Mouse (Mus musculus) neural tube, embryonic 15.5 days (tissue): ENCODE measurements around the gene Foxn3. TPM values are rescaled to one million over a fixed set of nuclear protein-coding genes. Genes with fewer than 3 reads are reported as not detected.

ENCODE experiments used
- ATAC-seq: fragments of 200-750 bp; cut with Nextera tagmentation; 2 replicates; pipeline ENCODE4 v1.8.0; 2017; ENCODE audit warnings: mild to moderate bottlenecking, moderate TSS enrichment, moderate library complexity; ENCODE audit not compliant: low FRiP score
- H3K27ac ChIP-seq: fragments of 300-500 bp; sonication (generic); replicated peaks from 2 replicates; pipeline ENCODE4 v1.5.1; 2015; ENCODE audit warnings: mild to moderate bottlenecking, inconsistent platforms
- H3K27me3 ChIP-seq: fragments of 300-500 bp; sonication (generic); replicated peaks from 2 replicates; pipeline ENCODE4 v1.6.1; 2015; ENCODE audit warnings: inconsistent platforms
- H3K36me3 ChIP-seq: fragments of 300-500 bp; sonication (generic); 2 replicates; pipeline ENCODE4 v1.6.1; 2015; ENCODE audit warnings: inconsistent platforms
- H3K4me1 ChIP-seq: fragments of 300-500 bp; sonication (generic); 2 replicates; pipeline ENCODE4 v1.6.1; 2015; ENCODE audit warnings: inconsistent platforms
- H3K4me2 ChIP-seq: fragments of 300-500 bp; sonication (generic); 2 replicates; pipeline ENCODE4 v1.6.1; 2015; ENCODE audit warnings: inconsistent platforms, mild to moderate bottlenecking, moderate library complexity
- H3K4me3 ChIP-seq: fragments of 300-500 bp; sonication (generic); replicated peaks from 2 replicates; pipeline ENCODE4 v1.5.1; 2015; ENCODE audit warnings: mild to moderate bottlenecking, inconsistent platforms
- H3K9ac ChIP-seq: fragments of 300-500 bp; sonication (generic); replicated peaks from 2 replicates; pipeline ENCODE4 v1.6.1; 2015; ENCODE audit warnings: mild to moderate bottlenecking, inconsistent platforms
- H3K9me3 ChIP-seq: fragments of 300-500 bp; sonication (generic); replicated peaks from 2 replicates; pipeline ENCODE4 v1.6.1; 2016; ENCODE audit warnings: inconsistent platforms
- WGBS: fragments of 180-500 bp; shearing (Covaris S2); methylation state at CpG from one replicate; pipeline ENCODE4 v1.1.7; 2015; ENCODE audit warnings: mixed read lengths; 5-methylcytosine and 5-hydroxymethylcytosine counted together
- polyA plus RNA-seq: library from polyadenylated mRNA; unstranded; fragments of >200 nt; fragmentation: Nextera tagmentation; extraction: Ambion mirVana; gene quantifications from 2 replicates; pipeline ENCODE4 v1.2.1, GENCODE M21; 2015

Foxn3 gene
- polyA plus RNA-seq, 1 experiment from 2014 or later = 84.4 TPM

GRCm38 (mm10) chr12:99256463-99256862 lies 306.9 kb downstream of the Foxn3 start:
- H3K9me3 ChIP-seq = no peaks in the 10 kb centered on the region
- H3K9ac ChIP-seq = no peak overlapping the region
- H3K4me3 ChIP-seq = no peak overlapping the region
- no peak for ATAC-seq
- no peak overlapping the region for H3K27ac ChIP-seq
- no peak overlapping the region for H3K4me2 ChIP-seq
- H3K36me3 ChIP-seq = no peaks in the 10 kb centered on the region
- H3K4me1 ChIP-seq = peaks cover 42% of the 10 kb centered on the region
- 93% methylated on average over 5 of the region's 5 CpGs for WGBS
- no peaks in the 10 kb centered on the region for H3K27me3 ChIP-seq

DNA sequence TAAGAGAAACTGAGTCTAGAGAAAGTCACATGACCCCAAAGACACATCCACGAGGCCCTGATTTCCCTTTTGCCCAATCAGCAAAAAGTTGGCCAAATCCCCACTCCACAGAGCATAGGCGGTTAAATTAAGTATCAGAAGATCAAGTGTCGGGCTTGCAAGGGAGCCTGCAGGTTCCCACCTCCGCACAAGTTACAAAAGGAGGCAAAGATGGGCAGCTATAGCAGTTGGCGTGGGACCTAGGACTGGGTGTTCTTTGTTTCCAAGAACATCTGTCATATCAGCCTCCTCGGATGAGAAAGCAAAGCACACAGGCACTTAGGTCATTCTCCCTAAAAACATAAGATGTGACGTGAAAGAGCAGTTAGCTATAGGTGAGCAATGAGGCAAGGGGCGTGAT lies 308.9 kb downstream of the Foxn3 start:
- Histone ChIP-seq H3K9me3 (no peaks in the 10 kb centered on the region), H3K27me3 (no peaks in the 10 kb centered on the region), H3K27ac (no peak overlapping the region), H3K36me3 (no peaks in the 10 kb centered on the region), H3K4me3 (no peak overlapping the region), H3K9ac (no peak overlapping the region), H3K4me2 (no peak overlapping the region), H3K4me1 (peaks cover 38% of the 10 kb centered on the region)
- WGBS = 80% methylated on average over 8 of the region's 8 CpGs
- no peak for ATAC-seq

- Histone ChIP-seq H3K27ac (no peak overlapping the region), H3K9me3 (no peaks in the 10 kb centered on the region), H3K27me3 (no peaks in the 10 kb centered on the region), H3K4me1 (peaks cover 34% of the 10 kb centered on the region), H3K36me3 (no peaks in the 10 kb centered on the region), H3K4me3 (no peak overlapping the region), H3K4me2 (no peak overlapping the region), H3K9ac (no peak overlapping the region)
- ATAC-seq = peak; percentile 43; the same call in 1 of the 2 replicates
- 44% methylated on average over 10 of the region's 10 CpGs for WGBS
Measured at GRCm38 (mm10) chr12:99253562-99253961, 309.8 kb downstream of the Foxn3 start.

DNA sequence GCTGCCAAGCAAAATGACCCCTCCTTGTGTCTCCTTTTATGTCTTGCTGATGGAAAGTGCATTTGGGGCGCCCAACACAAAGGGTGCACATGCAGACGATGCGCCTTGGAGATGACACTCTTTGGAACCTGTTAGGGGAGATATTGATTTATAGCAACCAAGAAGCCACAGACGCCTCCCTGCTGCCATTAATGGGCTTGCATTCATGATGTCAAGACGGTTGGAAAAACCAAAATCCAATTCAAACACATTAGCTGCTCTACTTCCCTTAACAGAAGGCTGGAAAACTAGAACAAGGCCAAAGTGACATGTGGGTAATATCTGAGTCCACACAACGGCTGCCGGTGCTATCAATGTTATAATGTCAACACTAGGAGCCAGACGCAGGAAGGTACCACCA lies 314.8 kb downstream of the Foxn3 start:
- no peaks in the 10 kb centered on the region for H3K9me3 ChIP-seq
- WGBS = 52% methylated on average over 8 of the region's 8 CpGs

DNA sequence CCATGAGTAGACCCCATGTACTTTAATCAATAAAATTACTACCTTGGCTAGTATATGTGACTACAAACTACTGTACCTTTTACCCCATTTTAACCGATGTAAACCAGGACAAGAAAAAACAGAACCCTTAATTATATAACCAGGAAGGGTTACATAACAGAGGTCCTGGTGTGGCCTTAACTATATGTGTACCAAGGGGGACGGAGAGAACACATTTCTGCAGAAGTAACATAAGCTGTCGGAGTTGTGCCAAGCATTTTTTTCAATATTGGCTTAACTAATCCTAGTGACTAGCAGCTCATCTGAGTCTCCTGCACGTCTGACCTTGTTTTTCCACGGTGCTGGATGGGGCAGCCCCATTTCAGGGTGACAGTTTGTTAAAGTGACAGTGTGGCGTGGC lies 315.4 kb downstream of the Foxn3 start:
- H3K4me2 ChIP-seq = no peak overlapping the region
- H3K27ac ChIP-seq = no peak overlapping the region
- H3K9ac ChIP-seq = no peak overlapping the region
- no peaks in the 10 kb centered on the region for H3K36me3 ChIP-seq
- 73% methylated on average over 6 of the region's 6 CpGs for WGBS
- no peak for ATAC-seq
- no peaks in the 10 kb centered on the region for H3K27me3 ChIP-seq
- no peak overlapping the region for H3K4me3 ChIP-seq
- no peaks in the 10 kb centered on the region for H3K9me3 ChIP-seq
- H3K4me1 ChIP-seq = peaks cover 13% of the 10 kb centered on the region; the same call in 1 of the 2 replicates

More for the DNA sequence above, 314.8 kb downstream of the Foxn3 start:
- no peak overlapping the region for H3K9ac ChIP-seq
- H3K4me1 ChIP-seq = peaks cover 19% of the 10 kb centered on the region
- no peak overlapping the region for H3K27ac ChIP-seq
- ATAC-seq = no peak
- no peak overlapping the region for H3K4me2 ChIP-seq
- H3K27me3 ChIP-seq = no peaks in the 10 kb centered on the region
- no peaks in the 10 kb centered on the region for H3K36me3 ChIP-seq
- no peak overlapping the region for H3K4me3 ChIP-seq

DNA sequence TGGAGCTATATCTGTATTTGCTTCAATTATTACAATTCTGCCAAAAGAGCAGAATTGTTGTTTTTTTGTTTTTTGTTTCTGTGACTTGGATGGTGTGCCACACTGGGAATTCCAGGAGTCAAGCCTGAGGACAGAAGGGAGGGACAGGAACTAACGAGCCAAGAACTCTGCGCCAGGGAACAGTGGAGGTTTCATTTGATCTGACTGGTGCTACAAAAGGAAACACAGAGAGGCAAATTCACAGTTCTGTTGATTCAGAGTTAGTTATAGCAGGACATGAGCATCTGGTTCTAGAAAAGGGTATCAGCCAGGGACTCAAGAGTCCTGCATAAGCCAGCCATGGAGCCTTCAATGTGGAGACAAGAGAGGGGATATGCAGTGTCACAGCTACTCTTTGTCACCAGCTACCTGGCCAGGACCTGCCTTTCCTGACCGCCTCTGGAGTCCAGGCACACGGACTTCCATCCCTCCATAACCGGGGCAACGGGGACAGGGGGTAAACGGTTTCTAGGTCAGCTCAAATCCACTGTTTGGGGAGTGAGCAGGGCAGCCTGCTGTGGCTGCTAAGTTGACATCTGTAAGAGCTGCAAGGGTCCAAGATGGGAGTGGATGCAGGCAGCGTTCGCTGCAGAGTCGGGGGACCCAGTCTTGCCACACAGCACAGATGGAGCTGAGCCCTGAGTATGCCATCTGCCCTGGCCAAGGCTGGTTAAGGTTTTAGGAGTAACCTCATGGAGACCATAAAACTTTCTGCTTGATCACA lies 316.2 kb downstream of the Foxn3 start:
- Histone ChIP-seq H3K36me3 (no peaks in the 10 kb centered on the region), H3K9ac (no peak overlapping the region), H3K4me2 (no peak overlapping the region), H3K4me3 (no peak overlapping the region), H3K27me3 (no peaks in the 10 kb centered on the region), H3K9me3 (no peaks in the 10 kb centered on the region), H3K27ac (no peak overlapping the region; the same call in 1 of the 2 replicates), H3K4me1 (peaks cover 13% of the 10 kb centered on the region; the same call in 1 of the 2 replicates)
- WGBS = 73% methylated on average over 10 of the region's 10 CpGs
- ATAC-seq = peak; percentile 43; the same call in 1 of the 2 replicates

GRCm38 (mm10) chr12:99244673-99245072 lies 318.7 kb downstream of the Foxn3 start:
- H3K9ac ChIP-seq = no peak overlapping the region
- H3K27ac ChIP-seq = no peak overlapping the region
- ATAC-seq = no peak
- peaks cover 22% of the 10 kb centered on the region for H3K4me1 ChIP-seq
- H3K4me3 ChIP-seq = no peak overlapping the region
- no peak overlapping the region for H3K4me2 ChIP-seq
- H3K27me3 ChIP-seq = no peaks in the 10 kb centered on the region
- H3K9me3 ChIP-seq = no peaks in the 10 kb centered on the region
- 90% methylated on average over 9 of the region's 9 CpGs for WGBS
- H3K36me3 ChIP-seq = no peaks in the 10 kb centered on the region

- H3K9me3 ChIP-seq = no peaks in the 10 kb centered on the region
- no peaks in the 10 kb centered on the region for H3K36me3 ChIP-seq
- H3K27me3 ChIP-seq = no peaks in the 10 kb centered on the region
- no peak for ATAC-seq
- H3K4me3 ChIP-seq = no peak overlapping the region
- no peak overlapping the region for H3K4me2 ChIP-seq
- H3K4me1 ChIP-seq = peaks cover 26% of the 10 kb centered on the region
- 91% methylated on average over 6 of the region's 6 CpGs for WGBS
- H3K9ac ChIP-seq = no peak overlapping the region
- H3K27ac ChIP-seq = no peak overlapping the region
Measured at GRCm38 (mm10) chr12:99244264-99244663, 319.1 kb downstream of the Foxn3 start.

DNA sequence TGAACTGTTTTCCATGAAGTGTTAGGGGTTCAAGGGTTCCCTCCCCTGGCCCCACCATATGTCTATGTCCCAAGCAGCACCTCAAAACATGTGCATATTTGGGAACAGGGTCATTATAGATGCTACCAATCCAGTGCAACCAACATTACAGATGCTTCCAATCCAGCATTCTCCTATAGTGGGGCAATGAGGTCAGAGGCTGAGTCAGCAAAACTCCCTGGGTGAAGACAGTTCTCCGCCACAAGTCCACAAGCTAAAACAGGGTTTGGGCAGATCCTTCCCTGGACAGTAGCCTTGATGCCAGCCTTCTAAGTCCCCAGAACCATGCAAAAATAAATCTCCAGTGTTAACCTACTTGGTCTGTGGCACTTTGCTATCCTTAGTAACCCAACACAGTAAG lies 320.1 kb downstream of the Foxn3 start:
- Histone ChIP-seq H3K27ac (no peak overlapping the region), H3K27me3 (no peaks in the 10 kb centered on the region), H3K36me3 (no peaks in the 10 kb centered on the region), H3K4me1 (peaks cover 28% of the 10 kb centered on the region), H3K9me3 (no peaks in the 10 kb centered on the region), H3K9ac (no peak overlapping the region), H3K4me3 (no peak overlapping the region), H3K4me2 (no peak overlapping the region)
- 84% methylated on average over 1 of the region's 1 CpGs for WGBS
- ATAC-seq = no peak

GRCm38 (mm10) chr12:99240185-99240726 lies 323.1 kb downstream of the Foxn3 start:
- Histone ChIP-seq H3K4me3 (no peak overlapping the region), H3K27me3 (no peaks in the 10 kb centered on the region), H3K9ac (no peak overlapping the region), H3K4me1 (peaks cover 44% of the 10 kb centered on the region), H3K9me3 (no peaks in the 10 kb centered on the region), H3K36me3 (no peaks in the 10 kb centered on the region), H3K4me2 (no peak overlapping the region), H3K27ac (peak overlapping the region; percentile 64)
- 46% methylated on average over 5 of the region's 5 CpGs for WGBS
- ATAC-seq = no peak

GRCm38 (mm10) chr12:99239735-99240134 lies 323.6 kb downstream of the Foxn3 start:
- peak overlapping the region; percentile 64 for H3K27ac ChIP-seq
- H3K36me3 ChIP-seq = no peaks in the 10 kb centered on the region
- peaks cover 49% of the 10 kb centered on the region for H3K4me1 ChIP-seq
- 0 out of 2 replicates have a peak overlapping the region, but pooled peaks have one; percentile 25 for H3K4me2 ChIP-seq
- WGBS = 46% methylated on average over 11 of the region's 11 CpGs
- H3K27me3 ChIP-seq = no peaks in the 10 kb centered on the region
- H3K4me3 ChIP-seq = no peak overlapping the region
- no peak overlapping the region for H3K9ac ChIP-seq
- no peaks in the 10 kb centered on the region for H3K9me3 ChIP-seq
- peak; percentile 60 for ATAC-seq

DNA sequence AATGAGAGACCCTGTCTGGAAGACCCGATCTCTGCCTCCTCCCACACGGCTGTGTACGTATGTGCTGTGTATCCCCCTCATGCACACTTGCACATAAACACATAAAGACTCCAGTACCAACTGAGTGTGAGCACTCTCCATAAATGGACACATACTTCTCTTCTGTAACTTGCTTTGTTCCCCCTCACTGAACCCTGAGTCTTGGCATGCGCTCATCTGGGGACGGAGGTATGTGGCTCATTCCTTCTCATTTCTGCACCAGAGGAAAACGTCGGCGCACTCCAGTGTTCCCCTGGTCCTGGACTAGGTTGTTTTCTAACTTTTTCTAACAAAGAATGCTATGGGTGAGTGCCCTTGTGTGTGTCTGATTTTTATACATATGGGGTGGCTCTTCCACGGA lies 325.9 kb downstream of the Foxn3 start:
- Histone ChIP-seq H3K36me3 (no peaks in the 10 kb centered on the region), H3K4me3 (no peak overlapping the region), H3K4me2 (no peak overlapping the region), H3K27me3 (no peaks in the 10 kb centered on the region), H3K27ac (no peak overlapping the region), H3K9ac (no peak overlapping the region), H3K4me1 (peaks cover 56% of the 10 kb centered on the region), H3K9me3 (no peaks in the 10 kb centered on the region)
- WGBS = 89% methylated on average over 9 of the region's 9 CpGs
- no peak for ATAC-seq
